Mouse (Mus musculus): ENCODE data around the gene Rnf150. TPM values are rescaled to one million over a fixed set of nuclear protein-coding genes. Genes with fewer than 3 reads are reported as not detected.

The Rnf150 gene
- polyA plus RNA-seq, 1 experiment from 2014 or later = 2.4 TPM

DNA sequence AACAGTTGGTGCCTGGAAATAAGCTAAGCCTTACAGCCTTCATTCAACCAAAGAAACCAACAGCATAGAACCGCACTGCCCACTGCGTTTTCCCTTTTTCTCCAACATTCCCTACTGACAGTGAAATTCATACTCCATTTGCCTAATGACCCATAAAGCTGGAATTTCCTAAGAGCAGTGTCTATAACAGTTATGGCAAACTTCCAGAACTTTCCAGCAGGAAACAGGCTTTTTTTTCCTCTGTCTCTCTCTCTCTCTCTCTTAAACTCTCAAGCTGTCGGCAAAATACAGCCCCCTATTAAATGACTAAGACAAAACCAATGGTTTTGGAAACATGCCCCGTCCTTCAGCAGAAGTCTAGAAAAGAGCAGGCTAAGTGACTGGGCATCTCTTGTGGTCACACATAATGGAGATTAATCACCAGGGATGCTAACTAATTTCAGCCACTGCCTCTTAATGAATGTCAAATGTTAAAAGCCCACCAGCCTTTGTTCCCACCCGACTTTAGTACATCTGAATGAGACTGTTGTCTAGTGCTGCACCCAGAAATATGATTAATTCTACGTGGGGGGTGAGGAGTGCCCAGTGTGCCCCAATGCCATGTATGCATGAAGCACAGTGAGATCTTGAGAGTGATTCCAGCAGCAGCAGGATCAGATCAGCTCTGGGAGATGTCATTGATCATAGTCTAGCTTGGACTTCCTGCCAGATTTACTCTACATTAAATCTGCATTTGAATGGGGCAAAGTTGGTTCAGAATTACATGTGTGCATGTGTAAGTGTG lies 80.3 kb downstream of the Rnf150 start:
- ATAC-seq (ENCODE audit: low FRiP score) = peak; percentile 63
- Histone ChIP-seq H3K27ac (ENCODE audit: low read depth, low read length) (no peak overlapping the region), H3K4me3 (ENCODE audit: low read depth, low read length) (no peak overlapping the region), H3K36me3 (ENCODE audit: control insufficient read depth, insufficient read depth, low read length) (no peaks in the 10 kb centered on the region), H3K4me2 (replicated peaks; ENCODE audit: low read depth, low read length) (no peak overlapping the region), H3K9ac (ENCODE audit: low read depth, low read length) (no peak overlapping the region), H3K4me1 (replicated peaks; ENCODE audit: control insufficient read depth, insufficient read depth, low read length) (no peaks in the 10 kb centered on the region), H3K9me3 (ENCODE audit: control insufficient read depth, low read length) (no peaks in the 10 kb centered on the region), H3K27me3 (ENCODE audit: control insufficient read depth, insufficient read depth, low read length) (no peaks in the 10 kb centered on the region)
- 45% methylated on average over 6 of the region's 6 CpGs for WGBS
- DNase-seq (ENCODE audit: low spot score) = peak; percentile 16

GRCm38 (mm10) chr8:82945867-82946266 lies 82.7 kb downstream of the Rnf150 start:
- H3K27ac ChIP-seq (ENCODE audit: low read depth, low read length) = no peak overlapping the region
- no peak overlapping the region for H3K4me2 ChIP-seq (replicated peaks; ENCODE audit: low read depth, low read length)
- no peaks in the 10 kb centered on the region for H3K4me1 ChIP-seq (replicated peaks; ENCODE audit: control insufficient read depth, insufficient read depth, low read length)
- H3K36me3 ChIP-seq (ENCODE audit: control insufficient read depth, insufficient read depth, low read length) = no peaks in the 10 kb centered on the region
- ATAC-seq (ENCODE audit: low FRiP score) (no peak), DNase-seq (ENCODE audit: low spot score) (no peak)
- no peak overlapping the region for H3K9ac ChIP-seq (ENCODE audit: low read depth, low read length)
- H3K27me3 ChIP-seq (ENCODE audit: control insufficient read depth, insufficient read depth, low read length) = no peaks in the 10 kb centered on the region
- H3K4me3 ChIP-seq (ENCODE audit: low read depth, low read length) = no peak overlapping the region
- WGBS = 76% methylated on average over 3 of the region's 3 CpGs
- no peaks in the 10 kb centered on the region for H3K9me3 ChIP-seq (ENCODE audit: control insufficient read depth, low read length)

GRCm38 (mm10) chr8:82946658-82947057 lies 83.5 kb downstream of the Rnf150 start:
- Histone ChIP-seq H3K27ac (ENCODE audit: low read depth, low read length) (no peak overlapping the region), H3K9me3 (ENCODE audit: control insufficient read depth, low read length) (no peaks in the 10 kb centered on the region), H3K36me3 (ENCODE audit: control insufficient read depth, insufficient read depth, low read length) (no peaks in the 10 kb centered on the region), H3K9ac (ENCODE audit: low read depth, low read length) (no peak overlapping the region), H3K4me1 (replicated peaks; ENCODE audit: control insufficient read depth, insufficient read depth, low read length) (no peaks in the 10 kb centered on the region), H3K4me3 (ENCODE audit: low read depth, low read length) (no peak overlapping the region), H3K27me3 (ENCODE audit: control insufficient read depth, insufficient read depth, low read length) (no peaks in the 10 kb centered on the region), H3K4me2 (replicated peaks; ENCODE audit: low read depth, low read length) (no peak overlapping the region)
- ATAC-seq (ENCODE audit: low FRiP score) (no peak), DNase-seq (ENCODE audit: low spot score) (no peak)
- 62% methylated on average over 1 of the region's 1 CpGs for WGBS

DNA sequence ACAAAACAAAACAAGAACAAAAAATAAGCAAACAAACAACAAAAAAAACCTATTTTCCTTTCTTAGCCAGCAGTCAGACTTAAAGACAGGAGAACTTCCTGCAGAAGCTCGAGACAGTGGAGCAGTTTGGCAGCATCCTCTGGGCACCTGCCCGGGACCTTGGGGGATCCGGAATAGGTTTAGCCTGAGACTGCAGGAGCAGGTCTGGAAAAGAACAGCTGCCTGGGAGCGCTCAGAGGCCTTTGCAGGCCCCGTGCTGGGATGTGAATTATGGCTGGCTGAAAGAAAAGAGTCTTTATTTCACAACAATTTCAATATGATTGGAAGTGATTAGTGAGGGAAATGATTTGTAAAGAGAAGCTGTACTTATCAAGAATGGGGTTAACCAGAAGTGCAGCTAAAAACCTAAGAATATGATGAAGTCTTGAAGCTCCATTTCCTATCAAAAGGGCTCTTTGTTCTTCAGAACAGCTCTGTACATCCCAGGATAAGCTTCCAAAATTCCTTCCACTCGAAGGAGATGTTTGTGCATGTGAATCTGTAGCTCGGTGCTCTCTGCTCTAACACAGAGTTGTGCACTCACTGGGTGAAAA lies 92.1 kb downstream of the Rnf150 start:
- Histone ChIP-seq H3K4me1 (replicated peaks; ENCODE audit: control insufficient read depth, insufficient read depth, low read length) (no peaks in the 10 kb centered on the region), H3K4me3 (ENCODE audit: low read depth, low read length) (no peak overlapping the region), H3K4me2 (replicated peaks; ENCODE audit: low read depth, low read length) (no peak overlapping the region), H3K36me3 (ENCODE audit: control insufficient read depth, insufficient read depth, low read length) (no peaks in the 10 kb centered on the region), H3K27ac (ENCODE audit: low read depth, low read length) (no peak overlapping the region), H3K9me3 (ENCODE audit: control insufficient read depth, low read length) (no peaks in the 10 kb centered on the region), H3K9ac (ENCODE audit: low read depth, low read length) (no peak overlapping the region), H3K27me3 (ENCODE audit: control insufficient read depth, insufficient read depth, low read length) (no peaks in the 10 kb centered on the region)
- ATAC-seq (ENCODE audit: low FRiP score) (no peak), DNase-seq (ENCODE audit: low spot score) (no peak)
- 64% methylated on average over 7 of the region's 7 CpGs for WGBS

- H3K4me3 ChIP-seq (ENCODE audit: low read depth, low read length) = no peak overlapping the region
- no peaks in the 10 kb centered on the region for H3K27me3 ChIP-seq (ENCODE audit: control insufficient read depth, insufficient read depth, low read length)
- H3K4me1 ChIP-seq (replicated peaks; ENCODE audit: control insufficient read depth, insufficient read depth, low read length) = no peaks in the 10 kb centered on the region
- no peaks in the 10 kb centered on the region for H3K36me3 ChIP-seq (ENCODE audit: control insufficient read depth, insufficient read depth, low read length)
- H3K27ac ChIP-seq (ENCODE audit: low read depth, low read length) = no peak overlapping the region
- DNase-seq (ENCODE audit: low spot score) (no peak), ATAC-seq (ENCODE audit: low FRiP score) (no peak)
- H3K9ac ChIP-seq (ENCODE audit: low read depth, low read length) = no peak overlapping the region
- no peaks in the 10 kb centered on the region for H3K9me3 ChIP-seq (ENCODE audit: control insufficient read depth, low read length)
- no peak overlapping the region for H3K4me2 ChIP-seq (replicated peaks; ENCODE audit: low read depth, low read length)
- 81% methylated on average over 3 of the region's 3 CpGs for WGBS
Observed at GRCm38 (mm10) chr8:82959491-82959890, 96.3 kb downstream of the Rnf150 start.

GRCm38 (mm10) chr8:82959980-82960610 lies 96.9 kb downstream of the Rnf150 start:
- Histone ChIP-seq H3K27ac (ENCODE audit: low read depth, low read length) (no peak overlapping the region), H3K9me3 (ENCODE audit: control insufficient read depth, low read length) (no peaks in the 10 kb centered on the region), H3K27me3 (ENCODE audit: control insufficient read depth, insufficient read depth, low read length) (no peaks in the 10 kb centered on the region), H3K4me1 (replicated peaks; ENCODE audit: control insufficient read depth, insufficient read depth, low read length) (no peaks in the 10 kb centered on the region), H3K36me3 (ENCODE audit: control insufficient read depth, insufficient read depth, low read length) (no peaks in the 10 kb centered on the region), H3K4me3 (ENCODE audit: low read depth, low read length) (no peak overlapping the region), H3K4me2 (replicated peaks; ENCODE audit: low read depth, low read length) (no peak overlapping the region), H3K9ac (ENCODE audit: low read depth, low read length) (no peak overlapping the region)
- DNase-seq (ENCODE audit: low spot score) = no peak
- ATAC-seq (ENCODE audit: low FRiP score) = no peak
- WGBS = 94% methylated on average over 2 of the region's 2 CpGs

DNA sequence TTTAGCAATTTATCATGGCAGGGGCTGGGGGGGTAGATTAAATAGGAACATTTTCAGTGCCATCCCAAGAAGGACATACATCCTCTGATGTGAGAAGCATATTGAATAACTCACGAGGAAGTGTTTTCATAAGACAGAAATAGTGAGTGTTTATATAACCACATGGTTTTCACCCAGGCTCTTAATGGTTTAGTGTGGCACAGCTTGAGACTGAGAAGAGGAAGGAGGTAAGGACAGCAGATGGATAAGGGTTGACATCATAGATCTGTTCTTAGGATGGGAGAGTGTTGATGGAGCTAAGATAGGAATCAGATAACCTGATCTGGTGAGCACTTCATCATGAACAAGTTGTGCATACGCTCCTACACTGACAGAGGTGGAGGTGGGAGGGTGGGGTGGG lies 101.4 kb downstream of the Rnf150 start:
- H3K27me3 ChIP-seq (ENCODE audit: control insufficient read depth, insufficient read depth, low read length) = no peaks in the 10 kb centered on the region
- DNase-seq (ENCODE audit: low spot score) (no peak), ATAC-seq (ENCODE audit: low FRiP score) (no peak)
- H3K4me1 ChIP-seq (replicated peaks; ENCODE audit: control insufficient read depth, insufficient read depth, low read length) = no peaks in the 10 kb centered on the region
- no peaks in the 10 kb centered on the region for H3K9me3 ChIP-seq (ENCODE audit: control insufficient read depth, low read length)
- H3K36me3 ChIP-seq (ENCODE audit: control insufficient read depth, insufficient read depth, low read length) = no peaks in the 10 kb centered on the region
- H3K4me2 ChIP-seq (replicated peaks; ENCODE audit: low read depth, low read length) = no peak overlapping the region
- no peak overlapping the region for H3K9ac ChIP-seq (ENCODE audit: low read depth, low read length)
- no peak overlapping the region for H3K27ac ChIP-seq (ENCODE audit: low read depth, low read length)
- 81% methylated on average over 2 of the region's 2 CpGs for WGBS
- H3K4me3 ChIP-seq (ENCODE audit: low read depth, low read length) = no peak overlapping the region

GRCm38 (mm10) chr8:82967879-82968678 lies 104.9 kb downstream of the Rnf150 start:
- Histone ChIP-seq H3K4me2 (replicated peaks; ENCODE audit: low read depth, low read length) (no peak overlapping the region), H3K36me3 (ENCODE audit: control insufficient read depth, insufficient read depth, low read length) (no peaks in the 10 kb centered on the region), H3K4me1 (replicated peaks; ENCODE audit: control insufficient read depth, insufficient read depth, low read length) (no peaks in the 10 kb centered on the region), H3K9ac (ENCODE audit: low read depth, low read length) (no peak overlapping the region), H3K4me3 (ENCODE audit: low read depth, low read length) (no peak overlapping the region), H3K9me3 (ENCODE audit: control insufficient read depth, low read length) (no peaks in the 10 kb centered on the region), H3K27me3 (ENCODE audit: control insufficient read depth, insufficient read depth, low read length) (no peaks in the 10 kb centered on the region), H3K27ac (ENCODE audit: low read depth, low read length) (no peak overlapping the region)
- no peak for ATAC-seq (ENCODE audit: low FRiP score)
- DNase-seq (ENCODE audit: low spot score) = no peak
- 68% methylated on average over 8 of the region's 8 CpGs for WGBS

Measured in hindbrain, embryonic 11.5 days (tissue).